In the genomic region with DNA sequence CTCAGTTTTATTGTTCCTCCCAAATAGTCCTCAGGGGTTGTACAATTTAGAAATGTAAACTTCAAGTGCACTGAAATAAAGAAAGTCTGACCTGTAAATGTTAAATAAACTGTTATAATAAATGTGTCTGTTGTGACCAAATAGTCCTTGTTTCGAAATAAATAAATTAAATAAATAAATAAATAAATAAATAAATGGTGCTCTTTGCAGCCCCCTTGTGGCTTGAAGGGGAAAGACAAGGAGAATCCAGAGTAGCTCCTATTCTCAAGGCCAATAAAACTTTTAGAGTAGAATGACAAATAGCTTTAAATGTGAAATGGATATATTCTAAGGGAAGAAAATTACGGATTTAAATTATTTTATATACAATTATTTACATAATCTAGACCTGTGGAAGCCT, we compare ENCODE assay signal across 10 mouse cellular contexts. TPM values are rescaled to one million over a fixed set of nuclear protein-coding genes. Genes with fewer than 3 reads are reported as not detected.
A peak's percentile ranks its signal among the peaks of the same experiment; 100 is the strongest.
DNase-seq lines count a peak whose midpoint lies in the region; ATAC-seq and TF ChIP-seq lines count a peak whose summit lies in the region.
"Had no signal": no experiment of that assay in that cellular context is flagged by ENCODE, and none has a peak within 500 bp of the region (broad histone marks: within the 10 kb centered on the region; RNA-seq: fewer than 3 reads in every experiment).

No protein-coding gene starts in this region.

- H3K4me2 ChIP-seq in heart, embryonic 12.5 days = no peak overlapping the region
- no peak overlapping the region; the same call in 1 of the 2 replicates for H3K4me2 ChIP-seq in lung, postnatal 0 days (replicated peaks; ENCODE audit: low read depth, low read length)
- H3K4me2 ChIP-seq in neural tube, embryonic 12.5 days (replicated peaks) = peak overlapping the region; percentile 40

- peaks cover 51% of the 10 kb centered on the region for H3K27me3 ChIP-seq in heart, embryonic 12.5 days (replicated peaks)
- peaks cover 25% of the 10 kb centered on the region for H3K27me3 ChIP-seq in lung, postnatal 0 days (replicated peaks; ENCODE audit: insufficient read depth, low read length)
- H3K27me3 ChIP-seq in neural tube, embryonic 12.5 days (replicated peaks) = peaks cover 11% of the 10 kb centered on the region

- TF ChIP-seq CTCF in lung, postnatal 0 days (IDR thresholded peaks at IDR 0.05) = peak; percentile 63
- no peak for TF ChIP-seq CTCF in cortical plate, adult 2 months (IDR thresholded peaks at IDR 0.05; ENCODE audit: extremely low read depth, insufficient read depth, low read length)

- DNase-seq in heart, postnatal 10 days = peak; percentile 16 to 42
- DNase-seq in lung, postnatal 0 days (ENCODE audit: low spot score) = peak; percentile 71
- no peak for DNase-seq in lung, postnatal 25 days (ENCODE audit: low spot score)
- DNase-seq in ovary, postnatal 10 days (ENCODE audit: low spot score) = no peak
- DNase-seq in spleen, adult 12 weeks (ENCODE audit: low spot score) = no peak

- intact Hi-C loops in heart, postnatal 10 days (cut with DNase I) = loop anchor here (5.0 kb wide), 1 partner anchor 507 kb away; no protein-coding TSS in a partner anchor

- 16% methylated on average over 2 of the region's 2 CpGs for WGBS in heart, embryonic 12.5 days
- WGBS in lung, postnatal 0 days = 14% methylated on average over 2 of the region's 2 CpGs
- 18% methylated on average over 2 of the region's 2 CpGs for WGBS in neural tube, embryonic 12.5 days

- no peak overlapping the region for H3K4me3 ChIP-seq in heart, embryonic 12.5 days
- H3K4me3 ChIP-seq in lung, postnatal 0 days (ENCODE audit: low read depth, low read length) = no peak overlapping the region
- peak overlapping the region; percentile 67; the same call in 1 of the 2 replicates for H3K4me3 ChIP-seq in cortical plate, adult 2 months (ENCODE audit: insufficient read depth, low read length)
- H3K4me3 ChIP-seq in neural tube, embryonic 12.5 days = no peak overlapping the region

- no peak for ATAC-seq in heart, embryonic 12.5 days (ENCODE audit: insufficient number of reproducible peaks, low FRiP score)
- no peak for ATAC-seq in lung, postnatal 0 days
- ATAC-seq in neural tube, embryonic 12.5 days (ENCODE audit: low FRiP score, low read depth) = no peak

- H3K4me1 ChIP-seq in heart, embryonic 12.5 days (replicated peaks) = peaks cover 10% of the 10 kb centered on the region
- peaks cover 5% of the 10 kb centered on the region; the same call in 1 of the 2 replicates for H3K4me1 ChIP-seq in lung, postnatal 0 days (ENCODE audit: insufficient read depth, low read depth, low read length)
- no peaks in the 10 kb centered on the region; the same call in none of the 2 replicates for H3K4me1 ChIP-seq in cortical plate, adult 2 months (ENCODE audit: control insufficient read depth, insufficient read depth, low read length)
- peaks cover 13% of the 10 kb centered on the region for H3K4me1 ChIP-seq in neural tube, embryonic 12.5 days

- TF ChIP-seq POLR2A in cortical plate, adult 2 months (IDR thresholded peaks at IDR 0.05; ENCODE audit: extremely low read depth, insufficient read depth, low read length) = no peak

- H3K9me3 ChIP-seq in heart, embryonic 12.5 days (replicated peaks) = no peaks in the 10 kb centered on the region
- H3K9me3 ChIP-seq in lung, postnatal 0 days (ENCODE audit: low read length) = no peaks in the 10 kb centered on the region
- no peaks in the 10 kb centered on the region for H3K9me3 ChIP-seq in neural tube, embryonic 12.5 days
- H3K9me3 ChIP-seq: limb, embryonic 12.5 days had no signal

- no peaks in the 10 kb centered on the region for H3K36me3 ChIP-seq in heart, embryonic 12.5 days
- no peaks in the 10 kb centered on the region for H3K36me3 ChIP-seq in lung, postnatal 0 days (ENCODE audit: insufficient read depth, low read length)
- no peaks in the 10 kb centered on the region for H3K36me3 ChIP-seq in neural tube, embryonic 12.5 days
- H3K36me3 ChIP-seq: limb, embryonic 12.5 days had no signal

- H3K27ac ChIP-seq in heart, embryonic 12.5 days (ENCODE audit: poor library complexity, severe bottlenecking) = no peak overlapping the region
- no peak overlapping the region for H3K27ac ChIP-seq in lung, postnatal 0 days (ENCODE audit: low read length)
- H3K27ac ChIP-seq in cortical plate, adult 2 months (ENCODE audit: insufficient read depth, low read length) = no peak overlapping the region
- no peak overlapping the region for H3K27ac ChIP-seq in neural tube, embryonic 12.5 days
- H3K27ac ChIP-seq: limb, embryonic 12.5 days had no signal

- TF ChIP-seq EP300 in lung, postnatal 0 days (IDR thresholded peaks at IDR 0.05) = no peak

- no peak overlapping the region for H3K9ac ChIP-seq in heart, embryonic 12.5 days
- no peak overlapping the region for H3K9ac ChIP-seq in lung, postnatal 0 days (replicated peaks; ENCODE audit: low read depth)
- H3K9ac ChIP-seq in neural tube, embryonic 12.5 days = no peak overlapping the region
- H3K9ac ChIP-seq: limb, embryonic 12.5 days had no signal

RNA-seq across cellular contexts. Expression of a gene that starts 2.3 kb away (rescaled TPM):
- 1 to 10 TPM; 2.5 TPM for total RNA-seq in heart, postnatal 10 days (2021)
- polyA plus RNA-seq in heart, embryonic 12.5 days (2016; fragmentation: Nextera tagmentation; extraction: Ambion mirVana) = 1.2 TPM in 2 replicates
- 2.8 and 3.3 TPM in 2 replicates for polyA plus RNA-seq in lung, postnatal 0 days (2015; fragmentation: Nextera tagmentation; extraction: Ambion mirVana)
- 50.8 and 58.1 TPM in 2 replicates for polyA plus RNA-seq in cortical plate, adult 2 months (2012; rRNA removed)
- 11.6 and 13.7 TPM in 2 replicates for polyA plus RNA-seq in neural tube, embryonic 12.5 days (2016; fragmentation: Nextera tagmentation; extraction: Ambion mirVana)
- total RNA-seq: common myeloid progenitor, adult 5-6 weeks had no signal

Comparison
In these comparisons a context has a peak if more than half of its experiments do, and no peak if none do; other contexts are left out.
1. DNase-seq: peak in heart, postnatal 10 days (2 of 2) and lung, postnatal 0 days (single experiment); none in lung, postnatal 25 days (single experiment), ovary, postnatal 10 days (single experiment) and spleen, adult 12 weeks (single experiment).